In genomic region chr10:90666746-90667145, GRCm38 (mm10) we compare ENCODE assay signal across 11 mouse cellular contexts.
DNase-seq lines count a peak whose midpoint lies in the region; ATAC-seq and TF ChIP-seq lines count a peak whose summit lies in the region.
"Had no signal": no experiment of that assay in that cellular context is flagged by ENCODE, and none has a peak within 500 bp of the region (broad histone marks: within the 10 kb centered on the region; RNA-seq: fewer than 3 reads in every experiment).

No protein-coding gene starts in this region.

- peak; percentile 46 for DNase-seq in forebrain, postnatal 0 days
- peak; percentile 9 for DNase-seq in retina, adult 2 months (ENCODE audit: low read depth, low spot score)
- DNase-seq in retina, postnatal 1 day = no peak
- DNase-seq in gastrocnemius, postnatal 14 days = peak; percentile 30
- DNase-seq in embryo, embryonic 9.5 days (ENCODE audit: extremely low spot score) = no peak
- DNase-seq in testis, postnatal 10 days (ENCODE audit: low spot score) = no peak
- DNase-seq in urinary bladder, adult 18-20 months (ENCODE audit: low spot score in 2 of 2) = no peak
- DNase-seq: lung, postnatal 4 days had no signal

- no peak overlapping the region for H3K4me3 ChIP-seq in forebrain, postnatal 0 days (ENCODE audit: low read depth, low read length)
- no peak overlapping the region for H3K4me3 ChIP-seq in forebrain, embryonic 12.5 days (replicated peaks)
- H3K4me3 ChIP-seq: forebrain, embryonic 13.5 days; intestine, embryonic 15.5 days had no signal

- intact Hi-C loops in gastrocnemius, postnatal 14 days (cut with DNase I; ENCODE audit: low total_unique reads) = no loop called here

- no peak overlapping the region for H3K27ac ChIP-seq in forebrain, postnatal 0 days (ENCODE audit: low read depth, low read length)
- H3K27ac ChIP-seq in forebrain, embryonic 12.5 days = no peak overlapping the region
- H3K27ac ChIP-seq: forebrain, embryonic 13.5 days; intestine, embryonic 15.5 days had no signal

- no peaks in the 10 kb centered on the region for H3K4me1 ChIP-seq in forebrain, postnatal 0 days (ENCODE audit: insufficient read depth)
- no peaks in the 10 kb centered on the region for H3K4me1 ChIP-seq in forebrain, embryonic 12.5 days
- H3K4me1 ChIP-seq: forebrain, embryonic 13.5 days; intestine, embryonic 15.5 days had no signal

- H3K36me3 ChIP-seq in forebrain, postnatal 0 days (ENCODE audit: insufficient read depth) = no peaks in the 10 kb centered on the region
- no peaks in the 10 kb centered on the region for H3K36me3 ChIP-seq in forebrain, embryonic 12.5 days (replicated peaks)
- H3K36me3 ChIP-seq: intestine, embryonic 15.5 days had no signal

- H3K9me3 ChIP-seq in forebrain, postnatal 0 days (ENCODE audit: low read length) = no peaks in the 10 kb centered on the region
- no peaks in the 10 kb centered on the region for H3K9me3 ChIP-seq in forebrain, embryonic 12.5 days
- H3K9me3 ChIP-seq: intestine, embryonic 15.5 days had no signal

- no peak for TF ChIP-seq CTCF in forebrain, postnatal 0 days (IDR thresholded peaks at IDR 0.05; ENCODE audit: low read depth)

- no peaks in the 10 kb centered on the region for H3K27me3 ChIP-seq in forebrain, postnatal 0 days (ENCODE audit: insufficient read depth, low read length)
- no peaks in the 10 kb centered on the region for H3K27me3 ChIP-seq in forebrain, embryonic 12.5 days
- H3K27me3 ChIP-seq: forebrain, embryonic 13.5 days; intestine, embryonic 15.5 days had no signal

- WGBS in forebrain, postnatal 0 days = 76% methylated on average over 2 of the region's 2 CpGs
- WGBS in forebrain, embryonic 12.5 days = 86% methylated on average over 2 of the region's 2 CpGs

- H3K4me2 ChIP-seq in forebrain, postnatal 0 days (ENCODE audit: low read depth) = no peak overlapping the region
- H3K4me2 ChIP-seq in forebrain, embryonic 12.5 days = no peak overlapping the region
- H3K4me2 ChIP-seq: forebrain, embryonic 13.5 days; intestine, embryonic 15.5 days had no signal

- peak; percentile 58 for ATAC-seq in forebrain, postnatal 0 days
- no peak for ATAC-seq in forebrain, embryonic 12.5 days (ENCODE audit: low FRiP score)
- ATAC-seq: forebrain, embryonic 13.5 days; intestine, embryonic 15.5 days had no signal

- H3K9ac ChIP-seq in forebrain, postnatal 0 days = no peak overlapping the region
- H3K9ac ChIP-seq in forebrain, embryonic 12.5 days = no peak overlapping the region
- H3K9ac ChIP-seq: forebrain, embryonic 13.5 days; intestine, embryonic 15.5 days had no signal

Comparison
In these comparisons a context has a peak if more than half of its experiments do, and no peak if none do; other contexts are left out.
1. DNase-seq: peak in forebrain, postnatal 0 days (single experiment), retina, adult 2 months (single experiment) and gastrocnemius, postnatal 14 days (single experiment); none in retina, postnatal 1 day (single experiment), embryo, embryonic 9.5 days (single experiment), testis, postnatal 10 days (single experiment) and urinary bladder, adult 18-20 months (0 of 2).